Comparison of ENCODE assay signal across 8 mouse cellular contexts in genomic region chr9:121162789-121163188, GRCm38 (mm10).
DNase-seq lines count a peak whose midpoint lies in the region; ATAC-seq and TF ChIP-seq lines count a peak whose summit lies in the region.

No protein-coding gene starts in this region.

- no peak for ATAC-seq in cerebellum, adult (ENCODE audit: insufficient number of reproducible peaks, low FRiP score, low TSS enrichment)
- no peak for ATAC-seq in limb, embryonic 14.5 days (ENCODE audit: low FRiP score, low read depth)
- ATAC-seq in lung, embryonic 14.5 days (ENCODE audit: insufficient read depth): no peak
- no peak for ATAC-seq in erythroblast, adult 5-6 weeks (replicated peaks; ENCODE audit: low FRiP score, poor library complexity, severe bottlenecking)

- no peaks in the 10 kb centered on the region for H3K9me3 ChIP-seq in limb, embryonic 14.5 days (ENCODE audit: control insufficient read depth, low read length)
- H3K9me3 ChIP-seq in limb, embryonic 10.5 days (replicated peaks): 0 out of 2 replicates have a peak, but pooled peaks cover 2% of the 10 kb centered on the region
- no peaks in the 10 kb centered on the region for H3K9me3 ChIP-seq in lung, embryonic 14.5 days (ENCODE audit: low read depth, low read length)

- peak; percentile 21 for DNase-seq in cerebellum, adult 8-10 months
- peak; percentile 32 for DNase-seq in limb, embryonic 14.5 days (ENCODE audit: low spot score)
- DNase-seq in limb, embryonic 10.5 days (ENCODE audit: low spot score): no peak
- peak; percentile 70 for DNase-seq in lung, embryonic 14.5 days
- no peak for DNase-seq in right cerebral cortex, postnatal 14 days

- no peak overlapping the region for H3K9ac ChIP-seq in limb, embryonic 14.5 days (ENCODE audit: low read depth, low read length, severe bottlenecking)
- no peak overlapping the region for H3K9ac ChIP-seq in lung, embryonic 14.5 days

- no peak overlapping the region for H3K27ac ChIP-seq in limb, embryonic 14.5 days (replicated peaks; ENCODE audit: low read depth, low read length)
- H3K27ac ChIP-seq in limb, embryonic 10.5 days: no peak overlapping the region
- H3K27ac ChIP-seq in bone marrow macrophage, adult 2 months (ENCODE audit: insufficient read depth, low read depth, low read length): no peak overlapping the region
- no peak overlapping the region for H3K27ac ChIP-seq in lung, embryonic 14.5 days (ENCODE audit: low read depth)

- no peaks in the 10 kb centered on the region for H3K36me3 ChIP-seq in limb, embryonic 14.5 days (ENCODE audit: control insufficient read depth, insufficient read depth, low read length)
- no peaks in the 10 kb centered on the region for H3K36me3 ChIP-seq in limb, embryonic 10.5 days
- H3K36me3 ChIP-seq in lung, embryonic 14.5 days (ENCODE audit: insufficient read depth): no peaks in the 10 kb centered on the region

- H3K27me3 ChIP-seq in limb, embryonic 14.5 days (ENCODE audit: control insufficient read depth, insufficient read depth, low read length): no peaks in the 10 kb centered on the region
- no peaks in the 10 kb centered on the region for H3K27me3 ChIP-seq in limb, embryonic 10.5 days (ENCODE audit: low read depth, poor library complexity, severe bottlenecking)
- no peaks in the 10 kb centered on the region for H3K27me3 ChIP-seq in lung, embryonic 14.5 days (ENCODE audit: insufficient read depth, low read length)

- TF ChIP-seq CTCF in bone marrow macrophage, adult 2 months (IDR thresholded peaks at IDR 0.05; ENCODE audit: low read depth, low read length): peak; percentile 43; the same call in 1 of the 2 replicates
- peak; percentile 65 for TF ChIP-seq CTCF in lung, embryonic 14.5 days (IDR thresholded peaks at IDR 0.05; ENCODE audit: low read depth)

- H3K4me3 ChIP-seq in limb, embryonic 14.5 days (replicated peaks; ENCODE audit: low read length): no peak overlapping the region
- no peak overlapping the region for H3K4me3 ChIP-seq in limb, embryonic 10.5 days
- no peak overlapping the region for H3K4me3 ChIP-seq in bone marrow macrophage, adult 2 months (ENCODE audit: insufficient read depth, low read length)
- no peak overlapping the region for H3K4me3 ChIP-seq in lung, embryonic 14.5 days (ENCODE audit: low read depth, low read length)

- TF ChIP-seq POLR2A in limb, embryonic 14.5 days (IDR thresholded peaks at IDR 0.05; ENCODE audit: borderline replicate concordance, extremely low read depth, insufficient read depth, insufficient read length): no peak
- no peak for TF ChIP-seq POLR2A in bone marrow macrophage, adult 2 months (IDR thresholded peaks at IDR 0.05; ENCODE audit: borderline replicate concordance, low read depth, low read length)

- H3K4me1 ChIP-seq in limb, embryonic 14.5 days (ENCODE audit: control insufficient read depth, insufficient read depth, low read length): no peaks in the 10 kb centered on the region
- H3K4me1 ChIP-seq in limb, embryonic 10.5 days: peaks cover 6% of the 10 kb centered on the region; the same call in 1 of the 2 replicates
- H3K4me1 ChIP-seq in bone marrow macrophage, adult 2 months (ENCODE audit: control insufficient read depth, insufficient read depth, low read length): no peaks in the 10 kb centered on the region
- no peaks in the 10 kb centered on the region for H3K4me1 ChIP-seq in lung, embryonic 14.5 days (ENCODE audit: insufficient read depth)

- no peak overlapping the region for H3K4me2 ChIP-seq in limb, embryonic 14.5 days (replicated peaks; ENCODE audit: low read depth, low read length, severe bottlenecking)
- no peak overlapping the region for H3K4me2 ChIP-seq in lung, embryonic 14.5 days

- WGBS in limb, embryonic 14.5 days: 44% methylated on average over 5 of the region's 5 CpGs
- 63% methylated on average over 5 of the region's 5 CpGs for WGBS in limb, embryonic 10.5 days
- WGBS in lung, embryonic 14.5 days: 47% methylated on average over 5 of the region's 5 CpGs

Comparison
In these comparisons a context has a peak if more than half of its experiments do, and no peak if none do; other contexts are left out.
1. DNase-seq: peak in cerebellum, adult 8-10 months (single experiment), limb, embryonic 14.5 days (single experiment) and lung, embryonic 14.5 days (single experiment); none in limb, embryonic 10.5 days (single experiment) and right cerebral cortex, postnatal 14 days (single experiment).